In the genomic region with DNA sequence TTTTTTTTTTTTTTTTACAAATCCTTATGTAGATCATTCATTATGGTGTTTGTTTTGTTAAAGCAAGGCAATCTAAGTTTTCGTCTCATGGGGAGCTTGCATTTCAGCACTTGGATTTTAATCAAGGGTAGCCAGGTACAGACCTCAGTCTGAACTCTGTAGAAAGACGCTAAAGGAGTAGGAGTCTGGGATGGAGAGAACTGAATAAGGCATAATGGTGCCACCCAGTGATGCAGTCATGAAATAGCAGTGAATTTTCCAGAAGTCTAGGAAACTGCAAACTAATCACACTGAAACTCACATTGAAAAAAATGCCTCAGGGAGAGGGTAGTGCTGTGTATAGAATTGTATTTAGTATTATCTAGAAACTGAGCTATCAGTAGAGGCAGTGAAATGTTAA, we compare ENCODE assay signal across 12 mouse cellular contexts.
DNase-seq lines count a peak whose midpoint lies in the region; ATAC-seq and TF ChIP-seq lines count a peak whose summit lies in the region.
"Had no signal": no experiment of that assay in that cellular context is flagged by ENCODE, and none has a peak within 500 bp of the region (broad histone marks: within the 10 kb centered on the region; RNA-seq: fewer than 3 reads in every experiment).

No protein-coding gene starts in this region.

- WGBS in forebrain, postnatal 0 days = 45% methylated on average over 2 of the region's 2 CpGs
- WGBS in forebrain, embryonic 11.5 days = 51% methylated on average over 2 of the region's 2 CpGs

- no peaks in the 10 kb centered on the region for H3K9me3 ChIP-seq in forebrain, postnatal 0 days (ENCODE audit: low read length)
- no peaks in the 10 kb centered on the region for H3K9me3 ChIP-seq in forebrain, embryonic 11.5 days (ENCODE audit: control insufficient read depth, low read length)
- peaks cover 13% of the 10 kb centered on the region for H3K9me3 ChIP-seq in CH12.LX (replicated peaks; ENCODE audit: low read length)
- H3K9me3 ChIP-seq: heart, embryonic 15.5 days; limb, embryonic 10.5 days had no signal

- no peaks in the 10 kb centered on the region for H3K36me3 ChIP-seq in forebrain, postnatal 0 days (ENCODE audit: insufficient read depth)
- no peaks in the 10 kb centered on the region for H3K36me3 ChIP-seq in forebrain, embryonic 11.5 days (ENCODE audit: control insufficient read depth, insufficient read depth, low read length)
- no peaks in the 10 kb centered on the region for H3K36me3 ChIP-seq in CH12.LX (replicated peaks in 1 of 2; ENCODE audit: control insufficient read depth in 1 of 2, insufficient read depth in 1 of 2, low read length in 1 of 2)
- H3K36me3 ChIP-seq: heart, embryonic 15.5 days; limb, embryonic 10.5 days had no signal

- peak; percentile 51; the same call in 1 of the 2 replicates for ATAC-seq in forebrain, postnatal 0 days
- no peak for ATAC-seq in forebrain, embryonic 11.5 days (replicated peaks; ENCODE audit: low FRiP score)

- H3K4me3 ChIP-seq in forebrain, postnatal 0 days (ENCODE audit: low read depth, low read length) = no peak overlapping the region
- H3K4me3 ChIP-seq in forebrain, embryonic 11.5 days (ENCODE audit: low read depth, low read length) = no peak overlapping the region
- H3K4me3 ChIP-seq in left cerebral cortex, adult 2 months = no peak overlapping the region
- no peak overlapping the region for H3K4me3 ChIP-seq in CH12.LX (replicated peaks in 1 of 3; ENCODE audit: low read depth in 2 of 3, low read length in 2 of 3, poor library complexity in 1 of 3)
- H3K4me3 ChIP-seq: heart, embryonic 15.5 days; limb, embryonic 10.5 days had no signal

- peak; percentile 41 for TF ChIP-seq RAD21 in CH12.LX (IDR thresholded peaks at IDR 0.05; ENCODE audit: low read depth, low read length)

- in situ Hi-C loops in CH12.LX (cut with MboI; ENCODE audit: low pct_ligation_motif_present, low pct_unique_long_range_greater_than_20kb, low sequenced_read_pairs) = no loop called here

- no peak overlapping the region for H3K4me2 ChIP-seq in forebrain, postnatal 0 days (ENCODE audit: low read depth)
- no peak overlapping the region for H3K4me2 ChIP-seq in forebrain, embryonic 11.5 days (ENCODE audit: low read depth, low read length, severe bottlenecking)
- no peak overlapping the region for H3K4me2 ChIP-seq in CH12.LX (ENCODE audit: insufficient read depth, low read depth, poor library complexity, severe bottlenecking)
- H3K4me2 ChIP-seq: heart, embryonic 15.5 days had no signal

- TF ChIP-seq EP300 in CH12.LX (IDR thresholded peaks at IDR 0.05; ENCODE audit: low read length) = no peak

- H3K4me1 ChIP-seq in forebrain, postnatal 0 days (ENCODE audit: insufficient read depth) = no peaks in the 10 kb centered on the region
- no peaks in the 10 kb centered on the region for H3K4me1 ChIP-seq in forebrain, embryonic 11.5 days (replicated peaks; ENCODE audit: control insufficient read depth, insufficient read depth, low read length)
- H3K4me1 ChIP-seq in CH12.LX (ENCODE audit: control insufficient read depth in 1 of 2, insufficient read depth in 2 of 2) = no peaks in the 10 kb centered on the region
- H3K4me1 ChIP-seq: heart, embryonic 15.5 days; limb, embryonic 10.5 days had no signal

- H3K27me3 ChIP-seq in forebrain, postnatal 0 days (ENCODE audit: insufficient read depth, low read length) = no peaks in the 10 kb centered on the region
- H3K27me3 ChIP-seq in forebrain, embryonic 11.5 days (ENCODE audit: control insufficient read depth, insufficient read depth, low read length) = no peaks in the 10 kb centered on the region
- H3K27me3 ChIP-seq in CH12.LX (replicated peaks) = no peaks in the 10 kb centered on the region
- H3K27me3 ChIP-seq: heart, embryonic 15.5 days had no signal

- H3K79me2 ChIP-seq in CH12.LX (replicated peaks; ENCODE audit: control insufficient read depth, extremely low read depth, insufficient read depth, poor library complexity, severe bottlenecking) = no peaks in the 10 kb centered on the region

- H3K27ac ChIP-seq in forebrain, postnatal 0 days (ENCODE audit: low read depth, low read length) = no peak overlapping the region
- H3K27ac ChIP-seq in forebrain, embryonic 11.5 days (ENCODE audit: low read depth, low read length) = no peak overlapping the region
- no peak overlapping the region for H3K27ac ChIP-seq in left cerebral cortex, adult 2 months
- H3K27ac ChIP-seq in CH12.LX (ENCODE audit: insufficient read depth, low read depth) = no peak overlapping the region
- H3K27ac ChIP-seq: heart, embryonic 15.5 days; limb, embryonic 10.5 days had no signal

- dilution Hi-C loops in CH12.LX (cut with MboI; ENCODE audit: extremely low pct_ligation_motif_present, extremely low pct_unique_long_range_greater_than_20kb, low sequenced_read_pairs) = no loop called here

- no peak overlapping the region for H3K9ac ChIP-seq in forebrain, postnatal 0 days
- no peak overlapping the region for H3K9ac ChIP-seq in forebrain, embryonic 11.5 days (ENCODE audit: low read length)
- H3K9ac ChIP-seq in CH12.LX (ENCODE audit: insufficient read depth, low read depth) = no peak overlapping the region
- H3K9ac ChIP-seq: heart, embryonic 15.5 days had no signal

- intact Hi-C loops in left cerebral cortex, adult 2 months (cut with DNase I) = loop anchor here (5.0 to 10.0 kb wide), 3 partner anchors 207 to 547 kb away; no protein-coding TSS in a partner anchor

- TF ChIP-seq CTCF in forebrain, postnatal 0 days (IDR thresholded peaks at IDR 0.05; ENCODE audit: low read depth) = peak; percentile 72
- peak; percentile 63 for TF ChIP-seq CTCF in left cerebral cortex, adult 2 months (IDR thresholded peaks at IDR 0.05)
- peak in 1 of 2 experiments; percentile 36; a peak in 2 of 4 replicates for TF ChIP-seq CTCF in CH12.LX (conservative IDR thresholded peaks at IDR 0.05 in 1 of 2, IDR thresholded peaks at IDR 0.05 in 1 of 2; ENCODE audit: low read depth in 2 of 2, low read length in 2 of 2)

- TF ChIP-seq POLR2A in CH12.LX (IDR thresholded peaks at IDR 0.05; ENCODE audit: low read depth, low read length) = no peak

- DNase-seq in forebrain, postnatal 0 days = peak; percentile 55
- DNase-seq in forebrain, embryonic 11.5 days (ENCODE audit: low spot score) = no peak
- no peak for DNase-seq in left cerebral cortex, adult 2 months (ENCODE audit: extremely low spot score in 1 of 2, low spot score in 2 of 2)
- DNase-seq in left cerebral cortex, adult 8-10 months (ENCODE audit: low spot score in 2 of 2) = no peak
- DNase-seq in CH12.LX (ENCODE audit: extremely low read depth) = no peak
- DNase-seq in cerebellum, adult 9-11 months = peak; percentile 21
- no peak for DNase-seq in spleen, adult 18-20 months
- no peak for DNase-seq in thymus, postnatal 0 days (ENCODE audit: low spot score)
- DNase-seq: kidney, adult 2 months; lung, adult 18-20 months had no signal

TF ChIP-seq in CH12.LX, 34 proteins besides CTCF, POLR2A, EP300 and RAD21:
- TF ChIP-seq JUND (conservative IDR thresholded peaks at IDR 0.05; ENCODE audit: low read depth, low read length) = no peak
- no peak for TF ChIP-seq ETS1 (conservative IDR thresholded peaks at IDR 0.05; ENCODE audit: low read depth, low read length)
- TF ChIP-seq ZMIZ1 (IDR thresholded peaks at IDR 0.05; ENCODE audit: low read depth, low read length) = no peak
- no peak for TF ChIP-seq NELFE (IDR thresholded peaks at IDR 0.05; ENCODE audit: low read depth, low read length)
- no peak for TF ChIP-seq CHD2 (IDR thresholded peaks at IDR 0.05; ENCODE audit: low read length)
- TF ChIP-seq MAFK (IDR thresholded peaks at IDR 0.05; ENCODE audit: insufficient replicate concordance, low read length) = no peak
- peak; percentile 30 for TF ChIP-seq SMC3 (IDR thresholded peaks at IDR 0.05; ENCODE audit: low read depth, low read length)
TF ChIP-seq in CH12.LX: peak in this region for 1.

Comparison
In these comparisons a context has a peak if more than half of its experiments do, and no peak if none do; other contexts are left out.
1. DNase-seq: peak in forebrain, postnatal 0 days (single experiment) and cerebellum, adult 9-11 months (single experiment); none in forebrain, embryonic 11.5 days (single experiment), left cerebral cortex, adult 2 months (0 of 2), left cerebral cortex, adult 8-10 months (0 of 2), CH12.LX (single experiment), spleen, adult 18-20 months (0 of 2) and thymus, postnatal 0 days (single experiment).